Mouse (Mus musculus) hematopoietic stem cell, adult 5-6 weeks (primary cell): Measurements from ENCODE around the gene Tceanc. TPM values are rescaled to one million over a fixed set of nuclear protein-coding genes. Genes with fewer than 3 reads are reported as not detected.
"Not testable (repeated sequence)": the region's sequence is repeated elsewhere in the genome, so short reads cannot be mapped to it uniquely, and the experiment has no call there.

ENCODE experiments used
- ATAC-seq, 2 experiments: fragments of 125-278 bp in 1 of 2; replicated peaks in 1 of 2; 2 replicates each; pipeline ENCODE4 v1.8.0; 2016 to 2017; ENCODE audit warnings: inconsistent platforms in 2 of 2, mild to moderate bottlenecking in 2 of 2, moderate number of reproducible peaks in 2 of 2, low read depth in 1 of 2, moderate TSS enrichment in 1 of 2; ENCODE audit not compliant: low FRiP score in 2 of 2, poor library complexity in 2 of 2, severe bottlenecking in 2 of 2, insufficient read depth in 1 of 2, low TSS enrichment in 1 of 2
- total RNA-seq: library from RNA; stranded (forward); fragments of 172-1452, 232-1000 nt; gene quantifications from 2 replicates; pipeline ENCODE4 v1.2.3, GENCODE M21; 2017

Tceanc gene
- 8.0 and 9.5 TPM in 2 replicates for total RNA-seq

GRCm38 (mm10) chrX:166518345-166518744 lies at the start of gene Tceanc:
Tceanc (minus strand) TSS chrX:166518567.
- ATAC-seq = no peak

DNA sequence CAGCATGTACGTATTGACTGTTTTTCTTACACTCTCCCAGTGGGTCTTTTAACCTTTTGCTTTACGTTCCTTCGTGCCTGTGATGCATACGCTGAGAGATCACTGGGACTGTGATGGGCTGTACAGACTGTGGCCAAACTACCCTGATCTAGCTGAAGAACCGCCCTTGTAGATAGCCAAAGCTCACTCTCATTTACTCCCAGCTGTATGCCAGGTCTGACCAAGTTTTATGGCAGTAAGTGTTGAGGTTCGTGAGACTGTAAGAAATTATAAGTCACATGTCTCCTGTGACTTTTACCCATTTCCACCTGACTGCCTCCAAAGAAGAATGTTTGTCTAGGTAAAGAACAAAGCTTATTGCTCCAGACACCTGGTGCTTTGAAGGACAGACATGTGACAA lies 47.6 kb upstream of the Tceanc start:
- no peak for ATAC-seq

- ATAC-seq = no peak
Measured at GRCm38 (mm10) chrX:166565401-166565800, 47.0 kb upstream of the Tceanc start.

DNA sequence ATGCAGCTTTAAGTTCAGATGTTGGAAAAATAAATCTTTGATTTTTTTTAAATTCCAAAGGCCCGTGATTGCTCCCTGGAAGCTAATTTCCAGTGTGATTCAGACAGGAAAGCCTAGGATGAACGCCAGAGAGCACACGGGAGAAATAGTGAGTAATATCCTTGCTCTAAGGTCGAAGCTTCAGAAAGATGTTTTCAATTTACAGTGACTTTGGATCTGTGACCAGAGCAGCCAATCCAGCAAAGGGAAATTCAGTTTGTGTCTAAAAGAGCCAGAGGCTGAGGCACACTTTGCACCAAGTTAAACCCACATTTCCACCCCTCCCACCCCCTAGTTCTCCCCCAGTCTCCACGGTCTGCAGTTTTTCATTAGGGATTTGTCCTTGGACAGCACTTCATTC lies 46.5 kb upstream of the Tceanc start:
- no peak for ATAC-seq

DNA sequence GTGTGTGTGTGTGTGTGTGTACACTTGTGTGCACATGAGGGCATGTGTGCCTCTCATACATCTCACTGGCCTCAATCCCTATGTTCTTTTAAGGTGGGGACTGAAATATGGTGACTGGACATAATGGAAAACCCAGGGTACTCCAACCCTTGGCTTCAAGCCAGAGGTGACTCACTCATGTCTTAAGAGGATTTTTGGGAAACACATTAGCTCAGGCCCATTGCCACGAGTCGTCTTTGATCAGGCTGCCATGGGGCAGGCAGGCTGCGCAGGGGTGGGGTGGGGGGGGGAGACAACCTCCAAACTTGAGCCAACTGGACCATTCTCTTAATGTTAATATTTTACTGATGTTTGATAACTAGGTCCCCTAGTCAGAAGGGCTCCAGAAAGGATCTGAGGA lies 41.0 kb upstream of the Tceanc start:
- ATAC-seq = no peak

- no peak for ATAC-seq
Measured at GRCm38 (mm10) chrX:166552355-166552754, 34.0 kb upstream of the Tceanc start.

DNA sequence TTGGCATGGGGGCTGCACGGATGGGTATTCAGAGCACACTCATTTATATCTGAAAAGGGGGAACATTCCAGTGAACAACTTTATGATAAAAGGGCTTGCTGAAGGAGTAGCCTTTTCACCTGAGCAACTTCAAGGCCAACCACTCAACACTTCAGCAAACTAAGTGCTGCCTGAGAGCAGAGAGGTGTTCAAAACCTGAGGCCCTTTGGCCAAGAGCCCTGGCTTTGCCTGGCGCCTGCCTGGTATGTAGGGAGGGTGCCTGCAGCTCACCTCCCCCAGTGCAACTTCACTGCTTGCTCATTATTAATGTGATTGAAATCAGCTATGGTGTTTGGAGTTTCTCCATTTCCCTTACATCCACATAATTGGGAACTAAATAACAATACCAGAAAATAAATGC lies 28.1 kb upstream of the Tceanc start:
- no peak for ATAC-seq

GRCm38 (mm10) chrX:166535138-166535537 lies 16.8 kb upstream of the Tceanc start:
- no peak for ATAC-seq

- no peak for ATAC-seq
Measured at GRCm38 (mm10) chrX:166533432-166533831, 15.1 kb upstream of the Tceanc start.

DNA sequence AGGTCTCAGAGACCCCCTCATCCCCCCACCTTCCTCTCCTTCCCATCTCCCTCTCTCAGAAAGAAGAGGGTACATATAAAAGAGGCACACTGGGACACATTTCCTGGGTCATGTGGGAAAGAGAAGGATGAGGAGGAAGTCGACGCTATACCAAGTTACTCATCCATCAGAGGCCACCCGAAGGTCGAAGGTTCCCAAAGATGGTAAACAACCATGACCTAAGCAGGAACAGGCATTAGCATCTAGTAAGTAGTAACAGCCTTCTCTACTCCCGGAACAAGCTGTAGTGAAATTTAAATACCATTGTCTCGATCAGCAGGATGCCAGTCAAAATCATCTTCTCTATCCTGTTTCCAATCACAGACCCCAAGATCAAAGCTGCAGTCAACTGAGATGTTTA lies 13.3 kb upstream of the Tceanc start:
- no peak for ATAC-seq

GRCm38 (mm10) chrX:166528126-166528525 lies 9.8 kb upstream of the Tceanc start:
- ATAC-seq = no peak

DNA sequence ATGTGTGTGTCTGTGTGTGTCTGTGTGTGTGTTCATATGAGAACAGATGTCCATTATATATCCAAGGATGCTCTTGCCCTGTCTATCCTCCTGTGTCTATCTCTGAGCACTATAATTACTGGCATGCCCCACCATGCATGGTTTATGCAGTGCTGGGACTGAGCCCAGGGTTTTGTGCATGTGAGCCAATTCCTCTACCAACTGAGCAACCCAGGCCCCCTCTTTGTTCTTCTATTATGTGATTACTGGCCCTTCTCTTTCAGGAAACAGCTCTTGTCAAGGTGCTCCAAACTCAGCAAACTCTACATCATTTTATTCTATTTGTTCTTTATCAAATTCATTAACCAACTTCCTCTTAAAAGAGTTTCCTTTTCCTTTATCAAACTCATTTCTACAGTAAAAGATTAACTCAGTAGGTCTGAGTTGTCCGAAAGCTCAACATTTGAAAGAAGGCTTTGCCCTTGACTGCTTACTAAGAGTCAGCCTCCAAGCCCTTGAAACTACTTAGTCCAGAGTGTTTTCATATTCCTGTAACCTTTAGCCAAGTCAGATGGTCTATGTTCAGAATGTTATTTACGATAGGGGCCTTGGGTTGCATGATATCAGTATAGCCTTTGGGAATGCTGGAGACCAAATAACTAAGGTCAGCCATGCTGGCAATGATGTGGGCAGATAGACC lies 7.4 kb upstream of the Tceanc start:
- no peak for ATAC-seq

DNA sequence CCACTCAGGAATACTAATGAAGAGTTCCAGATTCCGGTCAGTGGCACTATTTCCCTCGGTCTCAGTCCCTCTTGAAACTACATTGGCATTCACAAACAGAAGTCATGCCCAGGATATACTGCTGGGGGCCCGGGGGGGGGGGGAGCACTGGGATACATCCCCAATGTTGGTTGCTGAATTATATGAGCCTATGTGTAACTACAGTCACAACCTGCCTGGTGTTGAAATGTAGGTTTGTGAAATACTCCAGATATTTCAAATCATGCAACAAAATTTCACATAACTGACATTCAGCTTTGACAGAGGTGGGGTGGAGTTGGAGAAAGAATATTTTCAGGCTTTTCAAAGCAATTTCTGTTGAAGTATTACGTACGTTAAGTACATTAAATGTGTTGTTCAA lies 2.4 kb upstream of the Tceanc start:
- ATAC-seq = peak in 1 of 2 experiments; percentile 29; a peak in 1 of 4 replicates

DNA sequence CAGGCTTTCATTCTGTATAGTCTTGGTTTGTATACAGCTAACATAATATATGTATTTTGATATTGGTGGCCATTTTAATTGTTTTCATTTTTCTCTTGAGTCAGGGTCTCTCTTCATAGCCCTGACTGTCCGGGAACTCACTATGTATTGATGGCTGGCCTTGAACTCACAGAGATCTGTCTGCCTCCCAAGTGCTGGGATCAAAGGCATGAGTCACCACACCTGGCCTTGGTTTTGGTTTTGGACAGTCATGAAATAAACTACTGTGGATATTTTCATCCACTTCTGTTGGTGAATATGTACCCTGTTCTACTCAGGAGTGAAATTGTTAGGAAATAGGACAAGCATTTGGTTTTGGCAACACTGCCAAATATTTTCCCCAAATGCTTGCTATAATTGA lies 1.7 kb downstream of the Tceanc start:
- no peak for ATAC-seq

DNA sequence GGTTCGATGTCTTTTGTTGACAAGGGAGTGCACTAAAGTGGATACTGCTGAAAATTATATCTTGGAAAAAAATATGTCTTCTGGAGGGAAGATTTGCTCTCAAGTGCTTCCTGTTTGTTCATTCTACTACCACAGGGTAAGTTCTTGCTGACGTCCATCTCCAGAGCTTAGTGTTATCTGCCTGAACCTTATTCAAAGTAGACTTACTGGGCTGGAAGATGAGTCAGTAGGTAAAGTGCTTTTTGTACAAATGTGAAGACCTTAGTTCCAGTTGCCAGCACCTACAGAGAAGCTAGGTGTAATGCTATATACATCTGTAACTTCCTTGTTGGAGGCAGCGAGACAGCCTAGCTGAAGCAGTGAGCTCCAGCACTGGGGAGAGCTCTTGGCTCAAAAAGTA lies 2.4 kb downstream of the Tceanc start:
- ATAC-seq = no peak

- not testable (repeated sequence) for ATAC-seq
Measured at GRCm38 (mm10) chrX:166514035-166514434, 4.3 kb downstream of the Tceanc start.

GRCm38 (mm10) chrX:166512071-166512470 lies 6.3 kb downstream of the Tceanc start:
- ATAC-seq = no peak

- ATAC-seq = no peak
Measured at GRCm38 (mm10) chrX:166511107-166511506, 7.3 kb downstream of the Tceanc start.
